Mouse (Mus musculus) kidney, adult 2 months (tissue): ENCODE measurements around the gene Msmb. TPM values are rescaled to one million over a fixed set of nuclear protein-coding genes. Genes with fewer than 3 reads are reported as not detected.
"Not testable (repeated sequence)": the region's sequence is repeated elsewhere in the genome, so short reads cannot be mapped to it uniquely, and the experiment has no call there.

Experiments
- DNase-seq: peaks from one replicate; pipeline ENCODE4 v3.0.0; 2021
- H3K27ac ChIP-seq: fragments of 200-500 bp; 2 replicates; pipeline ENCODE4 v1.5.1; 2012; ENCODE audit warnings: low read depth, low read length, control low read depth, inconsistent platforms; ENCODE audit not compliant: insufficient read depth
- H3K27me3 ChIP-seq: fragments of 200-500 bp; replicated peaks from 2 replicates; pipeline ENCODE4 v1.6.1; 2012; ENCODE audit warnings: mild to moderate bottlenecking, moderate library complexity, low read length, inconsistent platforms; ENCODE audit not compliant: control insufficient read depth, insufficient read depth
- H3K36me3 ChIP-seq: fragments of 200-500 bp; 2 replicates; pipeline ENCODE4 v1.6.1; 2012; ENCODE audit warnings: mild to moderate bottlenecking, moderate library complexity, low read length, inconsistent platforms; ENCODE audit not compliant: control insufficient read depth, insufficient read depth
- H3K4me1 ChIP-seq: fragments of 200-500 bp; 2 replicates; pipeline ENCODE4 v1.6.1; 2011; ENCODE audit warnings: low read length; ENCODE audit not compliant: control insufficient read depth, insufficient read depth
- H3K4me3 ChIP-seq: fragments of 200-500 bp; 2 replicates; pipeline ENCODE4 v1.5.1; 2011; ENCODE audit warnings: mild to moderate bottlenecking, low read depth, low read length, control low read depth; ENCODE audit not compliant: insufficient read depth
- CTCF ChIP-seq: fragments of 200-500 bp; conservative IDR thresholded peaks from 2 replicates; pipeline ENCODE4 v1.5.1; 2011; ENCODE audit warnings: low read depth, mild to moderate bottlenecking, control low read depth, low read length, moderate library complexity, mixed read lengths; ENCODE audit not compliant: insufficient read depth, insufficient read length
- POLR2A ChIP-seq: fragments of 200-500 bp; IDR thresholded peaks from one replicate; pipeline ENCODE4 v1.6.1; 2011; ENCODE audit warnings: low read depth, low read length, control low read depth
- WGBS: fragments of 180-500 bp; shearing (Covaris S2); methylation state at CpG from one replicate; pipeline ENCODE4 v1.1.7; 2018; 5-methylcytosine and 5-hydroxymethylcytosine counted together
- polyA plus RNA-seq: library from polyadenylated mRNA; depleted of rRNA; stranded (reverse); fragments of >200 nt; gene quantifications from 2 replicates; pipeline ENCODE4 v1.2.3, GENCODE M21; 2012

Gene Msmb
- polyA plus RNA-seq, 1 experiment = not detected

- DNase-seq = no peak
- Histone ChIP-seq H3K27ac (no peak overlapping the region), H3K36me3 (no peaks in the 10 kb centered on the region), H3K4me1 (no peaks in the 10 kb centered on the region), H3K27me3 (no peaks in the 10 kb centered on the region), H3K4me3 (no peak overlapping the region)
- WGBS = 87% methylated on average over 4 of the region's 4 CpGs
- TF ChIP-seq CTCF (no peak), POLR2A (no peak)
These were observed 10.0 kb upstream of the Msmb start for GRCm38 (mm10) chr14:32131836-32132235.

GRCm38 (mm10) chr14:32134293-32134692, 7.5 kb upstream of the Msmb start:
- no peaks in the 10 kb centered on the region for H3K4me1 ChIP-seq
- WGBS = 71% methylated on average over 2 of the region's 2 CpGs
- H3K4me3 ChIP-seq = no peak overlapping the region
- H3K36me3 ChIP-seq = no peaks in the 10 kb centered on the region
- TF ChIP-seq POLR2A (no peak), CTCF (no peak)
- DNase-seq = no peak
- no peak overlapping the region for H3K27ac ChIP-seq
- H3K27me3 ChIP-seq = no peaks in the 10 kb centered on the region

GRCm38 (mm10) chr14:32136467-32136866, 5.4 kb upstream of the Msmb start:
- not testable (repeated sequence) for H3K27me3 ChIP-seq, H3K36me3 ChIP-seq, DNase-seq, H3K4me3 ChIP-seq, H3K27ac ChIP-seq, H3K4me1 ChIP-seq
- WGBS = 56% methylated on average over 3 of the region's 3 CpGs

- Histone ChIP-seq H3K4me3 (no peak overlapping the region), H3K36me3 (no peaks in the 10 kb centered on the region), H3K27me3 (no peaks in the 10 kb centered on the region), H3K4me1 (no peaks in the 10 kb centered on the region), H3K27ac (no peak overlapping the region)
- 88% methylated on average over 5 of the region's 5 CpGs for WGBS
- no peak for TF ChIP-seq CTCF
- TF ChIP-seq POLR2A = no peak
- no peak for DNase-seq
These were observed 1.4 kb upstream of the Msmb start for GRCm38 (mm10) chr14:32140359-32140965.

GRCm38 (mm10) chr14:32144734-32145133, 2.9 kb downstream of the Msmb start:
- Histone ChIP-seq H3K27ac (no peak overlapping the region), H3K36me3 (no peaks in the 10 kb centered on the region), H3K27me3 (no peaks in the 10 kb centered on the region), H3K4me3 (no peak overlapping the region), H3K4me1 (no peaks in the 10 kb centered on the region)
- TF ChIP-seq CTCF (no peak), POLR2A (no peak)
- DNase-seq = no peak

GRCm38 (mm10) chr14:32145401-32145800, 3.6 kb downstream of the Msmb start:
- Histone ChIP-seq H3K4me3 (no peak overlapping the region), H3K27ac (no peak overlapping the region), H3K4me1 (no peaks in the 10 kb centered on the region), H3K27me3 (no peaks in the 10 kb centered on the region), H3K36me3 (no peaks in the 10 kb centered on the region)
- WGBS = 40% methylated on average over 4 of the region's 4 CpGs
- TF ChIP-seq CTCF (no peak), POLR2A (no peak)
- DNase-seq = no peak

GRCm38 (mm10) chr14:32145809-32146511, 4.1 kb downstream of the Msmb start:
- Histone ChIP-seq H3K27me3 (no peaks in the 10 kb centered on the region), H3K4me1 (no peaks in the 10 kb centered on the region), H3K36me3 (no peaks in the 10 kb centered on the region), H3K4me3 (no peak overlapping the region), H3K27ac (no peak overlapping the region)
- no peak for TF ChIP-seq CTCF
- TF ChIP-seq POLR2A = no peak
- WGBS = 63% methylated on average over 7 of the region's 7 CpGs
- no peak for DNase-seq

- TF ChIP-seq CTCF (no peak), POLR2A (no peak)
- WGBS = 78% methylated on average over 2 of the region's 2 CpGs
- no peak overlapping the region for H3K4me3 ChIP-seq
- no peaks in the 10 kb centered on the region for H3K36me3 ChIP-seq
- no peaks in the 10 kb centered on the region for H3K4me1 ChIP-seq
- H3K27ac ChIP-seq = no peak overlapping the region
- no peaks in the 10 kb centered on the region for H3K27me3 ChIP-seq
- DNase-seq = no peak
These were observed 4.8 kb downstream of the Msmb start for GRCm38 (mm10) chr14:32146578-32146977.
